Mouse (Mus musculus): ENCODE results near the gene Lrp6. TPM values are rescaled to one million over a fixed set of nuclear protein-coding genes. Genes with fewer than 3 reads are reported as not detected.

Gene Lrp6
- polyA plus RNA-seq, 1 experiment from 2014 or later, result 29.2 TPM

- Histone ChIP-seq H3K27ac (ENCODE audit: low read depth, low read length) (no peak overlapping the region), H3K9ac (ENCODE audit: low read length) (no peak overlapping the region), H3K27me3 (ENCODE audit: control insufficient read depth, insufficient read depth, low read length) (no peaks in the 10 kb centered on the region), H3K9me3 (ENCODE audit: control insufficient read depth, low read length) (no peaks in the 10 kb centered on the region), H3K4me2 (ENCODE audit: low read depth) (no peak overlapping the region), H3K4me1 (ENCODE audit: control insufficient read depth, insufficient read depth, low read length) (no peaks in the 10 kb centered on the region), H3K36me3 (ENCODE audit: control insufficient read depth, insufficient read depth, low read length) (peaks cover 12% of the 10 kb centered on the region; the same call in 1 of the 2 replicates), H3K4me3 (ENCODE audit: low read depth, low read length) (no peak overlapping the region)
- ATAC-seq (ENCODE audit: insufficient read depth, low FRiP score, low TSS enrichment) (peak; percentile 48), DNase-seq (ENCODE audit: low spot score) (peak; percentile 40)
- WGBS, result 58% methylated on average over 14 of the region's 14 CpGs
Observed at GRCm38 (mm10) chr6:134450661-134451119, 116.1 kb downstream of the Lrp6 start.

- no peak overlapping the region for H3K9ac ChIP-seq (ENCODE audit: low read length)
- no peaks in the 10 kb centered on the region for H3K9me3 ChIP-seq (ENCODE audit: control insufficient read depth, low read length)
- no peak overlapping the region for H3K4me3 ChIP-seq (ENCODE audit: low read depth, low read length)
- DNase-seq (ENCODE audit: low spot score) (no peak), ATAC-seq (ENCODE audit: insufficient read depth, low FRiP score, low TSS enrichment) (no peak)
- H3K4me1 ChIP-seq (ENCODE audit: control insufficient read depth, insufficient read depth, low read length), result no peaks in the 10 kb centered on the region
- no peaks in the 10 kb centered on the region for H3K27me3 ChIP-seq (ENCODE audit: control insufficient read depth, insufficient read depth, low read length)
- no peak overlapping the region for H3K4me2 ChIP-seq (ENCODE audit: low read depth)
- 68% methylated on average over 11 of the region's 11 CpGs for WGBS
- H3K36me3 ChIP-seq (ENCODE audit: control insufficient read depth, insufficient read depth, low read length), result peaks cover 14% of the 10 kb centered on the region
- no peak overlapping the region for H3K27ac ChIP-seq (ENCODE audit: low read depth, low read length)
Observed at GRCm38 (mm10) chr6:134449958-134450357, 116.8 kb downstream of the Lrp6 start.

- DNase-seq (ENCODE audit: low spot score) (no peak), ATAC-seq (ENCODE audit: insufficient read depth, low FRiP score, low TSS enrichment) (no peak)
- 94% methylated on average over 12 of the region's 12 CpGs for WGBS
- Histone ChIP-seq H3K27ac (ENCODE audit: low read depth, low read length) (no peak overlapping the region), H3K27me3 (ENCODE audit: control insufficient read depth, insufficient read depth, low read length) (no peaks in the 10 kb centered on the region), H3K9ac (ENCODE audit: low read length) (no peak overlapping the region), H3K4me1 (ENCODE audit: control insufficient read depth, insufficient read depth, low read length) (no peaks in the 10 kb centered on the region), H3K36me3 (ENCODE audit: control insufficient read depth, insufficient read depth, low read length) (peaks cover 9% of the 10 kb centered on the region), H3K4me2 (ENCODE audit: low read depth) (no peak overlapping the region), H3K4me3 (ENCODE audit: low read depth, low read length) (no peak overlapping the region), H3K9me3 (ENCODE audit: control insufficient read depth, low read length) (no peaks in the 10 kb centered on the region)
Observed at GRCm38 (mm10) chr6:134448451-134448850, 118.3 kb downstream of the Lrp6 start.

- Histone ChIP-seq H3K4me2 (ENCODE audit: low read depth) (no peak overlapping the region), H3K36me3 (ENCODE audit: control insufficient read depth, insufficient read depth, low read length) (peaks cover 7% of the 10 kb centered on the region), H3K9ac (ENCODE audit: low read length) (no peak overlapping the region), H3K4me3 (ENCODE audit: low read depth, low read length) (no peak overlapping the region), H3K27me3 (ENCODE audit: control insufficient read depth, insufficient read depth, low read length) (no peaks in the 10 kb centered on the region), H3K9me3 (ENCODE audit: control insufficient read depth, low read length) (no peaks in the 10 kb centered on the region), H3K4me1 (ENCODE audit: control insufficient read depth, insufficient read depth, low read length) (peaks cover 7% of the 10 kb centered on the region; the same call in 1 of the 2 replicates), H3K27ac (ENCODE audit: low read depth, low read length) (no peak overlapping the region)
- 85% methylated on average over 5 of the region's 5 CpGs for WGBS
- ATAC-seq (ENCODE audit: insufficient read depth, low FRiP score, low TSS enrichment) (no peak), DNase-seq (ENCODE audit: low spot score) (no peak)
Observed at GRCm38 (mm10) chr6:134443925-134444324, 122.8 kb downstream of the Lrp6 start.

- Histone ChIP-seq H3K4me1 (ENCODE audit: control insufficient read depth, insufficient read depth, low read length) (peaks cover 7% of the 10 kb centered on the region; the same call in 1 of the 2 replicates), H3K27me3 (ENCODE audit: control insufficient read depth, insufficient read depth, low read length) (no peaks in the 10 kb centered on the region), H3K4me2 (ENCODE audit: low read depth) (no peak overlapping the region), H3K9ac (ENCODE audit: low read length) (no peak overlapping the region), H3K36me3 (ENCODE audit: control insufficient read depth, insufficient read depth, low read length) (peaks cover 7% of the 10 kb centered on the region), H3K9me3 (ENCODE audit: control insufficient read depth, low read length) (no peaks in the 10 kb centered on the region), H3K4me3 (ENCODE audit: low read depth, low read length) (no peak overlapping the region), H3K27ac (ENCODE audit: low read depth, low read length) (no peak overlapping the region)
- DNase-seq (ENCODE audit: low spot score) (no peak), ATAC-seq (ENCODE audit: insufficient read depth, low FRiP score, low TSS enrichment) (no peak)
- WGBS, result 84% methylated on average over 9 of the region's 9 CpGs
Observed at GRCm38 (mm10) chr6:134443198-134443904, 123.4 kb downstream of the Lrp6 start.

- no peak overlapping the region for H3K4me3 ChIP-seq (ENCODE audit: low read depth, low read length)
- ATAC-seq (ENCODE audit: insufficient read depth, low FRiP score, low TSS enrichment) (no peak), DNase-seq (ENCODE audit: low spot score) (no peak)
Observed at GRCm38 (mm10) chr6:134442219-134442618, 124.5 kb downstream of the Lrp6 start.

GRCm38 (mm10) chr6:134441716-134442115 is 125.0 kb downstream of the Lrp6 start:
- Histone ChIP-seq H3K27ac (ENCODE audit: low read depth, low read length) (no peak overlapping the region), H3K9me3 (ENCODE audit: control insufficient read depth, low read length) (no peaks in the 10 kb centered on the region), H3K4me2 (ENCODE audit: low read depth) (no peak overlapping the region), H3K9ac (ENCODE audit: low read length) (no peak overlapping the region), H3K4me1 (ENCODE audit: control insufficient read depth, insufficient read depth, low read length) (peaks cover 7% of the 10 kb centered on the region; the same call in 1 of the 2 replicates), H3K27me3 (ENCODE audit: control insufficient read depth, insufficient read depth, low read length) (no peaks in the 10 kb centered on the region), H3K4me3 (ENCODE audit: low read depth, low read length) (no peak overlapping the region), H3K36me3 (ENCODE audit: control insufficient read depth, insufficient read depth, low read length) (peaks cover 7% of the 10 kb centered on the region)
- 89% methylated on average over 3 of the region's 3 CpGs for WGBS
- no peak for DNase-seq (ENCODE audit: low spot score)
- ATAC-seq (ENCODE audit: insufficient read depth, low FRiP score, low TSS enrichment), result no peak

More at GRCm38 (mm10) chr6:134442219-134442618, 124.5 kb downstream of the Lrp6 start:
- WGBS, result 83% methylated on average over 5 of the region's 5 CpGs
- H3K9me3 ChIP-seq (ENCODE audit: control insufficient read depth, low read length), result no peaks in the 10 kb centered on the region
- no peak overlapping the region for H3K9ac ChIP-seq (ENCODE audit: low read length)
- no peaks in the 10 kb centered on the region for H3K27me3 ChIP-seq (ENCODE audit: control insufficient read depth, insufficient read depth, low read length)
- H3K27ac ChIP-seq (ENCODE audit: low read depth, low read length), result no peak overlapping the region
- H3K4me1 ChIP-seq (ENCODE audit: control insufficient read depth, insufficient read depth, low read length), result peaks cover 7% of the 10 kb centered on the region; the same call in 1 of the 2 replicates
- peaks cover 7% of the 10 kb centered on the region for H3K36me3 ChIP-seq (ENCODE audit: control insufficient read depth, insufficient read depth, low read length)
- no peak overlapping the region for H3K4me2 ChIP-seq (ENCODE audit: low read depth)

GRCm38 (mm10) chr6:134440023-134440422 is 126.7 kb downstream of the Lrp6 start:
- Histone ChIP-seq H3K4me3 (ENCODE audit: low read depth, low read length) (no peak overlapping the region), H3K9me3 (ENCODE audit: control insufficient read depth, low read length) (no peaks in the 10 kb centered on the region), H3K4me2 (ENCODE audit: low read depth) (peak overlapping the region; percentile 36), H3K4me1 (ENCODE audit: control insufficient read depth, insufficient read depth, low read length) (peaks cover 7% of the 10 kb centered on the region; the same call in 1 of the 2 replicates), H3K27me3 (ENCODE audit: control insufficient read depth, insufficient read depth, low read length) (no peaks in the 10 kb centered on the region), H3K27ac (ENCODE audit: low read depth, low read length) (no peak overlapping the region), H3K36me3 (ENCODE audit: control insufficient read depth, insufficient read depth, low read length) (peaks cover 2% of the 10 kb centered on the region; the same call in 1 of the 2 replicates), H3K9ac (ENCODE audit: low read length) (0 out of 2 replicates have a peak overlapping the region, but pooled peaks have one; percentile 18)
- ATAC-seq (ENCODE audit: insufficient read depth, low FRiP score, low TSS enrichment), result no peak
- DNase-seq (ENCODE audit: low spot score), result no peak
- 38% methylated on average over 10 of the region's 10 CpGs for WGBS

Data from neural tube, embryonic 11.5 days (tissue).